Mouse (Mus musculus) regulatory T cell (primary cell): ENCODE data around the gene Otud7b.

ENCODE experiments used
- in situ Hi-C: fragments of 300-600 bp; cut with MboI, MseI; formaldehyde crosslinking; loops from one replicate; pipeline ENCODE4 v1.15.1; 2025; ENCODE audit warnings: high pct_unique_total_duplicates

The Otud7b gene

DNA sequence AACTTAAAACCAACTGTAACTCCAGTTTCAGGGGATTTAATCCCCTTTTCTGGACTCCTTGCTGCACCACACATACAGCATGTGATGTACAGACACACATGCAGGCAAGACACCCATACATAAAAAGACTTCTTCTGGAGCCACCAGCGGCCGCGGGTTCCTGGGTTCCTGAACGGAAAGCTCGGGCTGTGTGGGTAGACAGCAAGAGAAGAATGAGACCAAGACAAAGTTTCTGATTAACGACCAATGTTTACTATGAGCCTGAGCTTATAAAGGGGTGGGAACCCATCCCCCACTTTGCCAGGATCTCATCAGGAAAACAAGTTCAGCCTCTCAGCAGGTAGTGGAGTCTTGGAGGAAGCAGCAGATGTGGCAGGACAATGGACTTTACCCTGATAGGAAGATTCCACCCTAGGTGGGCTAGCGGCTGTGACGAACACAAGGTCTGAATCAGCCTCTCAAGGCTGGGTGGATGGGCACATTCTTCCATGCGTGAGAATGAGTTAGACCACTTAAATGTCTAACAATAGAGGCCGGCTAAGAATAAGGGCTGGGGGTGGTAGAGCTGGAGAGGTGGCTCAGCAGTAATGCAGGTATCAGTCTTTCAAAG, 20.1 kb upstream of the Otud7b start:
- in situ Hi-C loops: no loop called here

GRCm38 (mm10) chr3:96087219-96087618, 17.1 kb upstream of the Otud7b start:
- in situ Hi-C loops: no loop called here

- in situ Hi-C loops: no loop called here
Observed at GRCm38 (mm10) chr3:96087801-96088200, 16.5 kb upstream of the Otud7b start.

GRCm38 (mm10) chr3:96089882-96090489, 14.3 kb upstream of the Otud7b start:
- in situ Hi-C loops: no loop called here

DNA sequence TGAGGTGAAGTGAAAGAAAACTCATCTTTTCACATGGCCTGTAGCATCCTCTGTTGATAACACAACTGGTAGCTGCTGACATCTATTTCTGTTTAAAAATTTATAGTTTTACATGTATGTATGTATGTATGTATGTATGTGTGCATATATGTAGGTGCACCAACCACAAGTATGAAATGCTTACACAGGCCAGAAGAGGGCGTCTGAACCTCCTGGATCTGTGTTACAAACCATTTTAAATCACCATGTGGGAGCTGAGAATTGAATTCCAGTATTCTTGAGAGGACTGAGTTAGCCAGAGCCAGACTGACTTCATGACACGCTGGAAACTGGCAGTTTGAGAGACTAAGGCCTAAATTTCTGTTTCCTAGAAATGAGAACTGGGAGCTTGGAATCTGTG, 13.2 kb upstream of the Otud7b start:
- in situ Hi-C loops: no loop called here

GRCm38 (mm10) chr3:96091966-96092365, 12.4 kb upstream of the Otud7b start:
- in situ Hi-C loops: no loop called here

- in situ Hi-C loops: no loop called here
Observed at GRCm38 (mm10) chr3:96093509-96093908, 10.8 kb upstream of the Otud7b start.

GRCm38 (mm10) chr3:96094203-96094602, 10.1 kb upstream of the Otud7b start:
- in situ Hi-C loops: no loop called here

GRCm38 (mm10) chr3:96098168-96098567, 6.2 kb upstream of the Otud7b start:
- in situ Hi-C loops: no loop called here

DNA sequence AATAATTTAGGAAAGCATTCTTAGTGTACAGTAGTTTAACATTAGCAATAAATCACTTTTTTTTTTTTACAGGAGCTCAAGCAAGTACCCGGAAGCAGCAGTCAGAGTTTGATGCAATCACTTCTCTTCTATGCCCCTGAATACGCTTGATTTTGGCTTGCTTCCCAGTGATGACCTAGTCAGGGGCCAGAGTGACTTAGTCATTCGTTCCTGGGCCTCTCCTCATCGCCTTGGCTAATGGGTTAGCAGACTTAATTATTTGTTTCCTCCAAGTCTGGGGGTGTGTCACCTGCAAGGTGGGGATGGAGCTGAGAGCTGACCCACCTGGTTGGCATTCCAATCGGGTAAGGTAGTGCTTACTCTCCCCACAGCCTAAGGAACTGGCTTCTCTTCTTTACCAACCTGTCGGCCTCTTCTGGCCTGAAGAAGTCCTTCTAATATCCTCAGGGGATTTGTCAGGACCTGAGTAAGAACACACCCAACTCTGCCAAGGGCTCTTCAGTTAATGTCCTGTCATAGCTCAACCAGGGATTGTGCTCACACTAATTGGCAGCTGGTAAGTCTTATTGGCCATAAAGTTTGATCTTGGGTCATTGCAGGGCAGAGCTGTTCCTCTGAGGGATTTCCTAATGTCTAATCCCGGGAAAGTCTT, 5.6 kb upstream of the Otud7b start:
- in situ Hi-C loops: no loop called here

GRCm38 (mm10) chr3:96102100-96102872, 2.0 kb upstream of the Otud7b start:
- in situ Hi-C loops: no loop called here

DNA sequence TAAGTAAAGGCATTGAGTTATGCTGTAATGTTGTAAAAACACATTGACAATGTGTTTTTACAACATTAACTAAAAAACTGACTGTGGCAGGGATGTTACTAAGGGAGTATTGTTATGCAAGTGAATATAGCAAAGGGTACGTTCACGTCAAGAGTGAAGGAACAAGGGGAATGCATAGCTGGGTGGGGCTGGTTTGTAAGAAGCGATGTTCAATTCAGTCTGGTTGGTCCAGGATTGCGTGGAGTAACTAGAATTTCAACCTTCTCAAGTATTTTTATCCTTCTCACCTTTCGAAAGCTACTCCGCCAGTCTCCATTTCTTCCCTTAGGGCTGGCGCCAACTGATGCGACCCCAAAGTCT, 446 bp upstream of the Otud7b start:
- in situ Hi-C loops: no loop called here

DNA sequence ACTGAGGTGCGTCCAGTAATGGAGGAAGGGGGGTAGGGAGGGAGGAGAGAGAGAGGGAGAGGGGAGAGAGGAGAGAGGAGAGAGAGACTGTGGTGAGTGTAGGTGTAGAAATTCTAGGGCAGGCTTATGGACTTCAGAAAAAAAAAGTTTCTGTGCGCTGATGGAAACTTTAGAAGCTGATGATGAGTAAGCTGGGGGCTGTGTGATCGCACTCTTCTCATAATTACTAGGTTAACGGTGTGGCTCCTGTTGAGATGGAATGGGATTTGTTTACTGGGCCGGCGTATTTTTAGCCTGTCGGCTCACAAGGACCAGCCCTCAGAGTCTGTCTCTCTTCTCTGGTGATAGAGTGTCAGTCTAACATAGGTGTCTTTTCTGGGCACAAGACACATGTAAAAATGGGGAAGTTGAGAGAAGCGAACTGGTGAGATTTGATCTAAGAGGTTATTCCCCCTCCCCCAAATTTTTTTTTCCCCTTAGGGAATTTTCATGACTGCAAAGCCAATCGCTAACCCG, 963 bp downstream of the Otud7b start:
- in situ Hi-C loops: no loop called here

DNA sequence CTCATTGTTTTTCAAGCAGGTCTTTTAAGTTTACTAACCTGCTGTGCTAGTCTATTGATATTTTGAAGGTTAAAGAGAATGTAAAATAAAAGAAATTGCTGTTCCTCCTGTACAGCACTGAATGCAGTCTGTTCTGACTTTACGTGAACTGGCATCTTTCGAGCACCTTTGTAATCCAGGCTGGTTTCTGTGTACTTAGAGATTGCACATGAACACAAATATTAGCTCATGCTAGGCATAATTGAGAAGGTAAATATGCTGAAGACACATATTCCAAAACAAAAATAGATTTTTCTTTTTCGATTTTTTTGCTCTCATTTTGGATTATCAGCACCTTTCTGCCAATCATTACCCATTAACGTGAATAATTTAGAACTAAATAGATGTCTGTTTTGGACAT, 1.8 kb downstream of the Otud7b start:
- in situ Hi-C loops: no loop called here

DNA sequence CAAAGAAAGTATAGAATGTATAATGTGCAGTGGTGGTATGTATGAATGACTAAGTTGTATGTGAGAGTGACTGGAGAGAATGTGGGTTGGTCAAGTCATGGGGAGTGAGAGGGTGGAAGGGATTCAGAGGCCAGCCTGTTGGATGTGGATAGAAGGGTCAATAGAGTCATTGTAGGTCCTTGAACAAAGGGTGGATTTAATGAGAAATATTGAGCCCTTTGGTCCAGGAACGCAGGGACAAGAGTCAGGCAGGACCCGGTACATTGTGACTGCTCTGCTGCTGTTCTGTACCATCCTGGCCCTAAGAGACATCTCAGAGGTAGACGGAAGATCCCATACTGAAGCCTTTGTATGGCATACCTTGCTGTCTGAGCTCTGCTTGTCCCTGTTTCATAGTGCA, 4.0 kb downstream of the Otud7b start:
- in situ Hi-C loops: no loop called here

GRCm38 (mm10) chr3:96113251-96113650, 8.9 kb downstream of the Otud7b start:
- in situ Hi-C loops: no loop called here

- in situ Hi-C loops: no loop called here
Observed at GRCm38 (mm10) chr3:96118142-96118541, 13.8 kb downstream of the Otud7b start.

DNA sequence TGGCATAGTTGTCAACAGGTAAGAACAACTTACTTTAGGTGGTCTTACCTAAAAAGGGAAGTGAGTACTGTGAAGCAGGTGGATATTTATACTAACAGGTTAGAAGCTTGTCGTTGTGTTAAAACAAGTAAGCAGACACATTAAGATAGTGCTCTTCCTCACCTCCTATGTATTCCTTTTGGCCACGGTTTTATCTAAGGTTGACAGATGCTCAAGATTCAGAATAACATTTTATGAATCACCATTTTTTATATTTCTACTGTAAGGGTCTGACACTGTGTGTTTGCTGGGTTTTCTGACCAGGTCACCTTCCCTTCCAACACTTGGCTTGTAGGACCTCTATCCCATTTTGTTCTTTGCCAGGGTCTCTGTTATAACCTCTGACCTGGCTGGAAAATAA, 14.4 kb downstream of the Otud7b start:
- in situ Hi-C loops: no loop called here

- in situ Hi-C loops: loop anchor here (5.0 to 10.0 kb wide), 2 partner anchors 61 to 422 kb away; partner anchors contain the start of gene Sv2a
Observed at GRCm38 (mm10) chr3:96124235-96124634, 19.9 kb downstream of the Otud7b start.

GRCm38 (mm10) chr3:96128128-96128527, 23.8 kb downstream of the Otud7b start:
- in situ Hi-C loops: loop anchor here (10.0 kb wide), 1 partner anchor 57 kb away; the partner anchor contains the start of gene Sv2a

GRCm38 (mm10) chr3:96132478-96132877, 28.2 kb downstream of the Otud7b start:
- in situ Hi-C loops: no loop called here

DNA sequence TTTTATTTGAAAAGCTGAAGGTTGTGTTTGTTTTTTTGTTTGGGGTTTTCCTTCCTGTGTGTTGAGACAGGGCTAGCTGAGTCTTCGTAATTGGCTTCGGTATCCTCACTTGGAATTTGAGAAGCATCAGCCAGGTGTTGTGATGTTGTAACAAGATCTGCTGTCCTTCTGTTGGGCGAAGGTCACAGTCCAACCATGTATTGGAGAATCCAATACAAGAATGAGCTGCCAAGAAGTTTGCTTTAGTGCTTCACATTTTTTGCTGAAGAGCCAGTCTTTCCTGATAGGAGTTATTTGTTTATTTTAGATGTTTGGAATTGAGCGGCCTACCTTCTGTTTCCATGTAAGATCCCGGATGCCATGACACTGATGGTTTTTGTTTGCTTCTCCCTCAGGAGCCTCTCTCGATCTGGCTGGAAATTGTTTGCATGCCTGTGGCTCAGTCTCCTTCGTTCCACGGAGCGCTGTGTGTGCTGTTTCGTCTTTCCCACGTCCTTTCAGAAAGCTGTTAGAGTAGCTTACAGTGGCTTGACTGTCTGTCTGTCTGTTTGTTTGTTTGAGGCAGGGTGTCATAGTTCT, 29.1 kb downstream of the Otud7b start:
- in situ Hi-C loops: no loop called here
